Mouse (Mus musculus): ENCODE measurements around the gene Ppl. TPM values are rescaled to one million over a fixed set of nuclear protein-coding genes. Genes with fewer than 3 reads are reported as not detected.
A peak's percentile ranks its signal among the peaks of the same experiment; 100 is the strongest.

Gene Ppl
- polyA plus RNA-seq, 1 experiment from 2014 or later = 3.7 TPM

GRCm38 (mm10) chr16:5155014-5155413, 22.8 kb upstream of the Ppl start:
- Histone ChIP-seq H3K4me1 (ENCODE audit: insufficient read depth) (no peaks in the 10 kb centered on the region), H3K9ac (no peak overlapping the region), H3K36me3 (ENCODE audit: insufficient read depth) (no peaks in the 10 kb centered on the region), H3K27ac (ENCODE audit: low read depth) (no peak overlapping the region), H3K27me3 (ENCODE audit: insufficient read depth, low read length) (no peaks in the 10 kb centered on the region), H3K4me3 (ENCODE audit: low read depth, low read length) (no peak overlapping the region), H3K9me3 (ENCODE audit: low read depth, low read length) (no peaks in the 10 kb centered on the region), H3K4me2 (no peak overlapping the region)
- WGBS = 42% methylated on average over 3 of the region's 3 CpGs
- ATAC-seq (ENCODE audit: insufficient read depth) (no peak), DNase-seq (no peak)
- TF ChIP-seq CTCF (IDR thresholded peaks at IDR 0.05; ENCODE audit: low read depth) = no peak

- Histone ChIP-seq H3K4me2 (no peak overlapping the region), H3K27me3 (ENCODE audit: insufficient read depth, low read length) (no peaks in the 10 kb centered on the region), H3K9me3 (ENCODE audit: low read depth, low read length) (no peaks in the 10 kb centered on the region), H3K9ac (no peak overlapping the region), H3K27ac (ENCODE audit: low read depth) (peak overlapping the region; percentile 86), H3K4me1 (ENCODE audit: insufficient read depth) (no peaks in the 10 kb centered on the region), H3K36me3 (ENCODE audit: insufficient read depth) (no peaks in the 10 kb centered on the region), H3K4me3 (ENCODE audit: low read depth, low read length) (no peak overlapping the region)
- DNase-seq (peak; percentile 62), ATAC-seq (ENCODE audit: insufficient read depth) (peak; percentile 80; the same call in 1 of the 2 replicates)
- TF ChIP-seq CTCF (IDR thresholded peaks at IDR 0.05; ENCODE audit: low read depth) = no peak
- WGBS = 46% methylated on average over 6 of the region's 6 CpGs
Measured at GRCm38 (mm10) chr16:5153299-5154026, 21.2 kb upstream of the Ppl start.

- H3K4me2 ChIP-seq = no peak overlapping the region
- no peaks in the 10 kb centered on the region for H3K36me3 ChIP-seq (ENCODE audit: insufficient read depth)
- H3K4me1 ChIP-seq (ENCODE audit: insufficient read depth) = no peaks in the 10 kb centered on the region
- no peaks in the 10 kb centered on the region for H3K9me3 ChIP-seq (ENCODE audit: low read depth, low read length)
- no peak overlapping the region for H3K27ac ChIP-seq (ENCODE audit: low read depth)
- no peak for TF ChIP-seq CTCF (IDR thresholded peaks at IDR 0.05; ENCODE audit: low read depth)
- WGBS = 78% methylated on average over 10 of the region's 10 CpGs
- no peak overlapping the region for H3K9ac ChIP-seq
- no peak overlapping the region for H3K4me3 ChIP-seq (ENCODE audit: low read depth, low read length)
- H3K27me3 ChIP-seq (ENCODE audit: insufficient read depth, low read length) = peaks cover 10% of the 10 kb centered on the region
- no peak for ATAC-seq (ENCODE audit: insufficient read depth)
- no peak for DNase-seq
Measured at GRCm38 (mm10) chr16:5150544-5150943, 18.3 kb upstream of the Ppl start.

GRCm38 (mm10) chr16:5147037-5147385, 14.8 kb upstream of the Ppl start, which contains the start of gene Sec14l5:
Sec14l5 (plus strand) TSS chr16:5147109.
- H3K36me3 ChIP-seq (ENCODE audit: insufficient read depth) = no peaks in the 10 kb centered on the region
- no peak for TF ChIP-seq CTCF (IDR thresholded peaks at IDR 0.05; ENCODE audit: low read depth)
- H3K9ac ChIP-seq = no peak within 1 kb of the TSS
- peak within 1 kb of the TSS; percentile 62 for H3K4me2 ChIP-seq
- no peak for ATAC-seq (ENCODE audit: insufficient read depth)
- DNase-seq = no peak
- peaks cover 10% of the 10 kb centered on the region for H3K27me3 ChIP-seq (ENCODE audit: insufficient read depth, low read length)
- 15% methylated on average over 13 of the region's 13 CpGs for WGBS
- no peak within 1 kb of the TSS for H3K27ac ChIP-seq (ENCODE audit: low read depth)
- no peaks in the 10 kb centered on the region for H3K4me1 ChIP-seq (ENCODE audit: insufficient read depth)
- H3K4me3 ChIP-seq (ENCODE audit: low read depth, low read length) = peak within 1 kb of the TSS; percentile 27
- H3K9me3 ChIP-seq (ENCODE audit: low read depth, low read length) = no peaks in the 10 kb centered on the region

GRCm38 (mm10) chr16:5146367-5147036, 14.3 kb upstream of the Ppl start:
- 1% methylated on average over 26 of the region's 26 CpGs for WGBS
- Histone ChIP-seq H3K27ac (ENCODE audit: low read depth) (no peak overlapping the region), H3K4me1 (ENCODE audit: insufficient read depth) (no peaks in the 10 kb centered on the region), H3K4me2 (peak overlapping the region; percentile 62), H3K9ac (no peak overlapping the region), H3K4me3 (ENCODE audit: low read depth, low read length) (peak overlapping the region; percentile 27), H3K9me3 (ENCODE audit: low read depth, low read length) (no peaks in the 10 kb centered on the region), H3K27me3 (ENCODE audit: insufficient read depth, low read length) (peaks cover 10% of the 10 kb centered on the region), H3K36me3 (ENCODE audit: insufficient read depth) (no peaks in the 10 kb centered on the region)
- peak; percentile 98 for ATAC-seq (ENCODE audit: insufficient read depth)
- DNase-seq = peak; percentile 79
- no peak for TF ChIP-seq CTCF (IDR thresholded peaks at IDR 0.05; ENCODE audit: low read depth)

GRCm38 (mm10) chr16:5145570-5145969, 13.3 kb upstream of the Ppl start:
- ATAC-seq (ENCODE audit: insufficient read depth) (peak; percentile 9; the same call in 1 of the 2 replicates), DNase-seq (peak; percentile 97)
- WGBS = under 1% methylated on average over 7 of the region's 7 CpGs

GRCm38 (mm10) chr16:5139741-5140140, 7.5 kb upstream of the Ppl start:
- Histone ChIP-seq H3K4me3 (ENCODE audit: low read depth, low read length) (no peak overlapping the region), H3K4me2 (no peak overlapping the region), H3K9ac (no peak overlapping the region), H3K27me3 (ENCODE audit: insufficient read depth, low read length) (no peaks in the 10 kb centered on the region), H3K27ac (ENCODE audit: low read depth) (no peak overlapping the region), H3K4me1 (ENCODE audit: insufficient read depth) (peaks cover 8% of the 10 kb centered on the region; the same call in 1 of the 2 replicates), H3K9me3 (ENCODE audit: low read depth, low read length) (no peaks in the 10 kb centered on the region), H3K36me3 (ENCODE audit: insufficient read depth) (no peaks in the 10 kb centered on the region)
- peak; percentile 50 for DNase-seq
- TF ChIP-seq CTCF (IDR thresholded peaks at IDR 0.05; ENCODE audit: low read depth) = no peak
- ATAC-seq (ENCODE audit: insufficient read depth) = peak; percentile 23; the same call in 1 of the 2 replicates
- WGBS = 29% methylated on average over 4 of the region's 4 CpGs

More at GRCm38 (mm10) chr16:5145570-5145969, 13.3 kb upstream of the Ppl start:
- Histone ChIP-seq H3K4me1 (ENCODE audit: insufficient read depth) (no peaks in the 10 kb centered on the region), H3K4me3 (ENCODE audit: low read depth, low read length) (no peak overlapping the region), H3K9ac (no peak overlapping the region), H3K27ac (ENCODE audit: low read depth) (no peak overlapping the region), H3K4me2 (peak overlapping the region; percentile 8; the same call in 1 of the 2 replicates), H3K27me3 (ENCODE audit: insufficient read depth, low read length) (peaks cover 10% of the 10 kb centered on the region), H3K36me3 (ENCODE audit: insufficient read depth) (no peaks in the 10 kb centered on the region), H3K9me3 (ENCODE audit: low read depth, low read length) (no peaks in the 10 kb centered on the region)
- TF ChIP-seq CTCF (IDR thresholded peaks at IDR 0.05; ENCODE audit: low read depth) = peak; percentile 83

All from lung, embryonic 14.5 days (tissue).